ENCODE assay signal across 22 mouse cellular contexts in genomic region chr14:56832147-56832546, GRCm38 (mm10). TPM values are rescaled to one million over a fixed set of nuclear protein-coding genes. Genes with fewer than 3 reads are reported as not detected.
A peak's percentile ranks its signal among the peaks of the same experiment; 100 is the strongest.
DNase-seq lines count a peak whose midpoint lies in the region; ATAC-seq and TF ChIP-seq lines count a peak whose summit lies in the region.
"Had no signal": no experiment of that assay in that cellular context is flagged by ENCODE, and none has a peak within 500 bp of the region (broad histone marks: within the 10 kb centered on the region; RNA-seq: fewer than 3 reads in every experiment).

No protein-coding gene starts in this region.

- H3K9ac ChIP-seq in intestine, embryonic 15.5 days: no peak overlapping the region
- no peak overlapping the region for H3K9ac ChIP-seq in lung, postnatal 0 days (replicated peaks; ENCODE audit: low read depth)
- H3K9ac ChIP-seq in neural tube, embryonic 15.5 days (replicated peaks): no peak overlapping the region
- H3K9ac ChIP-seq: hindbrain, embryonic 12.5 days; limb, embryonic 13.5 days; liver, embryonic 12.5 days; midbrain, embryonic 15.5 days; neural tube, embryonic 12.5 days had no signal

- no peak for TF ChIP-seq CTCF in lung, adult 2 months (IDR thresholded peaks at IDR 0.05; ENCODE audit: insufficient read depth, low read length)
- no peak for TF ChIP-seq CTCF in lung, postnatal 0 days (IDR thresholded peaks at IDR 0.05)

- no peaks in the 10 kb centered on the region for H3K9me3 ChIP-seq in intestine, embryonic 15.5 days
- H3K9me3 ChIP-seq in lung, postnatal 0 days (ENCODE audit: low read length): no peaks in the 10 kb centered on the region
- H3K9me3 ChIP-seq in neural tube, embryonic 15.5 days (replicated peaks): no peaks in the 10 kb centered on the region
- H3K9me3 ChIP-seq: hindbrain, embryonic 12.5 days; limb, embryonic 13.5 days; liver, embryonic 12.5 days; midbrain, embryonic 15.5 days; neural tube, embryonic 12.5 days had no signal

- no peak overlapping the region for H3K27ac ChIP-seq in intestine, embryonic 15.5 days
- peak overlapping the region; percentile 16 for H3K27ac ChIP-seq in lung, postnatal 0 days (ENCODE audit: low read length)
- H3K27ac ChIP-seq in neural tube, embryonic 15.5 days (replicated peaks): no peak overlapping the region
- H3K27ac ChIP-seq: hindbrain, embryonic 12.5 days; liver, embryonic 12.5 days; midbrain, embryonic 15.5 days; neural tube, embryonic 12.5 days had no signal

- H3K4me1 ChIP-seq in lung, adult 2 months (ENCODE audit: control insufficient read depth, insufficient read depth, low read length): no peaks in the 10 kb centered on the region; the same call in 1 of the 2 replicates
- no peaks in the 10 kb centered on the region for H3K4me1 ChIP-seq in intestine, embryonic 15.5 days (replicated peaks)
- no peaks in the 10 kb centered on the region for H3K4me1 ChIP-seq in lung, postnatal 0 days (ENCODE audit: insufficient read depth, low read depth, low read length)
- no peaks in the 10 kb centered on the region for H3K4me1 ChIP-seq in neural tube, embryonic 15.5 days
- H3K4me1 ChIP-seq: hindbrain, embryonic 12.5 days; liver, embryonic 12.5 days; midbrain, embryonic 15.5 days; neural tube, embryonic 12.5 days had no signal

- peak; percentile 55 for ATAC-seq in intestine, embryonic 15.5 days
- peak; percentile 89 for ATAC-seq in lung, postnatal 0 days
- ATAC-seq in neural tube, embryonic 15.5 days (ENCODE audit: low FRiP score): no peak
- ATAC-seq: forebrain, embryonic 14.5 days; liver, embryonic 12.5 days; midbrain, embryonic 15.5 days had no signal

- TF ChIP-seq POLR2A in lung, adult 2 months (IDR thresholded peaks at IDR 0.05; ENCODE audit: borderline replicate concordance, extremely low read depth, low read depth, low read length): no peak

- intact Hi-C loops in heart, postnatal 25 days (cut with DNase I): no loop called here

- peak; percentile 13 for DNase-seq in lung, adult 2 months
- DNase-seq in lung, postnatal 25 days (ENCODE audit: low spot score): no peak
- peak; percentile 63 for DNase-seq in lung, postnatal 0 days (ENCODE audit: low spot score)
- no peak for DNase-seq in heart, postnatal 25 days (ENCODE audit: low spot score)
- no peak for DNase-seq in adrenal gland, adult 18-20 months (ENCODE audit: low spot score in 2 of 2)
- DNase-seq: adrenal gland, postnatal 14 days; cerebellum, adult 2 months; cerebellum, postnatal 36 days; embryo, embryonic 11 days; kidney, adult 8-10 months; kidney, postnatal 10 days; retina, postnatal 1 day; thymus, postnatal 14 days had no signal

- H3K36me3 ChIP-seq in intestine, embryonic 15.5 days: no peaks in the 10 kb centered on the region
- no peaks in the 10 kb centered on the region for H3K36me3 ChIP-seq in lung, postnatal 0 days (ENCODE audit: insufficient read depth, low read length)
- no peaks in the 10 kb centered on the region for H3K36me3 ChIP-seq in neural tube, embryonic 15.5 days
- H3K36me3 ChIP-seq: hindbrain, embryonic 12.5 days; limb, embryonic 13.5 days; liver, embryonic 12.5 days; midbrain, embryonic 15.5 days; neural tube, embryonic 12.5 days had no signal

- no peak overlapping the region for H3K4me3 ChIP-seq in lung, adult 2 months (replicated peaks; ENCODE audit: extremely low read depth, low read depth, low read length)
- H3K4me3 ChIP-seq in intestine, embryonic 15.5 days (replicated peaks): no peak overlapping the region
- H3K4me3 ChIP-seq in lung, postnatal 0 days (ENCODE audit: low read depth, low read length): no peak overlapping the region
- H3K4me3 ChIP-seq in neural tube, embryonic 15.5 days (replicated peaks): no peak overlapping the region
- H3K4me3 ChIP-seq: hindbrain, embryonic 12.5 days; limb, embryonic 13.5 days; liver, embryonic 12.5 days; midbrain, embryonic 15.5 days; neural tube, embryonic 12.5 days had no signal

- TF ChIP-seq EP300 in lung, postnatal 0 days (IDR thresholded peaks at IDR 0.05): no peak

- no peak overlapping the region for H3K4me2 ChIP-seq in intestine, embryonic 15.5 days (replicated peaks)
- no peak overlapping the region for H3K4me2 ChIP-seq in lung, postnatal 0 days (replicated peaks; ENCODE audit: low read depth, low read length)
- H3K4me2 ChIP-seq in neural tube, embryonic 15.5 days: no peak overlapping the region
- H3K4me2 ChIP-seq: heart, embryonic 11.5 days; hindbrain, embryonic 12.5 days; liver, embryonic 12.5 days; midbrain, embryonic 15.5 days; neural tube, embryonic 12.5 days had no signal

- 73% methylated on average over 3 of the region's 3 CpGs for WGBS in lung, adult 2 months
- WGBS in intestine, embryonic 15.5 days: 82% methylated on average over 3 of the region's 3 CpGs
- WGBS in lung, postnatal 0 days: 83% methylated on average over 3 of the region's 3 CpGs
- WGBS in neural tube, embryonic 15.5 days: 95% methylated on average over 3 of the region's 3 CpGs

- H3K27me3 ChIP-seq in intestine, embryonic 15.5 days (replicated peaks): no peaks in the 10 kb centered on the region
- H3K27me3 ChIP-seq in lung, postnatal 0 days (replicated peaks; ENCODE audit: insufficient read depth, low read length): no peaks in the 10 kb centered on the region
- no peaks in the 10 kb centered on the region for H3K27me3 ChIP-seq in neural tube, embryonic 15.5 days (replicated peaks)
- H3K27me3 ChIP-seq: hindbrain, embryonic 12.5 days; limb, embryonic 13.5 days; liver, embryonic 12.5 days; midbrain, embryonic 15.5 days; neural tube, embryonic 12.5 days had no signal

RNA-seq across cellular contexts. Expression of gene Zmym5, which starts 20.6 kb away (rescaled TPM):
- polyA plus RNA-seq in lung, adult 2 months (2012; rRNA removed): 4.2 and 6.8 TPM in 2 replicates
- polyA plus RNA-seq in intestine, embryonic 15.5 days (2015; fragmentation: Nextera tagmentation; extraction: Ambion mirVana): 18.5 and 19.4 TPM in 2 replicates
- polyA plus RNA-seq in lung, postnatal 0 days (2015; fragmentation: Nextera tagmentation; extraction: Ambion mirVana): 25.5 and 28.6 TPM in 2 replicates
- total RNA-seq in heart, postnatal 25 days (2021): 10 to 100 TPM; 20.5 to 22.4 TPM
- total RNA-seq in adrenal gland, adult 18-20 months (2021): 10 to 100 TPM; 29.7 to 31.4 TPM
- polyA plus RNA-seq in neural tube, embryonic 15.5 days (2015; fragmentation: Nextera tagmentation; extraction: Ambion mirVana): 29.8 and 31.7 TPM in 2 replicates

RNA-seq across cellular contexts. Expression of gene Pspc1, which starts 54.0 kb away (rescaled TPM):
- 5.6 and 6.0 TPM in 2 replicates for polyA plus RNA-seq in lung, adult 2 months (2012; rRNA removed)
- 20.5 and 24.7 TPM in 2 replicates for polyA plus RNA-seq in intestine, embryonic 15.5 days (2015; fragmentation: Nextera tagmentation; extraction: Ambion mirVana)
- polyA plus RNA-seq in lung, postnatal 0 days (2015; fragmentation: Nextera tagmentation; extraction: Ambion mirVana): 9.2 and 11.7 TPM in 2 replicates
- total RNA-seq in heart, postnatal 25 days (2021): 10 to 100 TPM; 13.1 to 14.6 TPM
- total RNA-seq in adrenal gland, adult 18-20 months (2021): 10 to 100 TPM; 28.7 to 35.6 TPM
- polyA plus RNA-seq in neural tube, embryonic 15.5 days (2015; fragmentation: Nextera tagmentation; extraction: Ambion mirVana): 34.1 and 39.8 TPM in 2 replicates

RNA-seq across cellular contexts. Expression of gene Zmym2, which starts 54.3 kb away (rescaled TPM):
- polyA plus RNA-seq in lung, adult 2 months (2012; rRNA removed): 5.6 and 11.0 TPM in 2 replicates
- 30.1 and 30.3 TPM in 2 replicates for polyA plus RNA-seq in intestine, embryonic 15.5 days (2015; fragmentation: Nextera tagmentation; extraction: Ambion mirVana)
- polyA plus RNA-seq in lung, postnatal 0 days (2015; fragmentation: Nextera tagmentation; extraction: Ambion mirVana): 21.1 and 22.8 TPM in 2 replicates
- 10 to 100 TPM; 31.2 to 36.2 TPM for total RNA-seq in heart, postnatal 25 days (2021)
- 10 to 100 TPM; 42.9 to 47.6 TPM for total RNA-seq in adrenal gland, adult 18-20 months (2021)
- 47.3 and 47.8 TPM in 2 replicates for polyA plus RNA-seq in neural tube, embryonic 15.5 days (2015; fragmentation: Nextera tagmentation; extraction: Ambion mirVana)

Comparison
In these comparisons a context has a peak if more than half of its experiments do, and no peak if none do; other contexts are left out.
1. DNase-seq: peak in lung, adult 2 months (single experiment) and lung, postnatal 0 days (single experiment); none in lung, postnatal 25 days (single experiment), heart, postnatal 25 days (single experiment) and adrenal gland, adult 18-20 months (0 of 2).